Mouse (Mus musculus): ENCODE measurements around the gene Dazap2. TPM values are rescaled to one million over a fixed set of nuclear protein-coding genes. Genes with fewer than 3 reads are reported as not detected.

Gene Dazap2
- total and polyA plus RNA-seq, 3 experiments, result 100 to 341 (median 233) TPM

DNA sequence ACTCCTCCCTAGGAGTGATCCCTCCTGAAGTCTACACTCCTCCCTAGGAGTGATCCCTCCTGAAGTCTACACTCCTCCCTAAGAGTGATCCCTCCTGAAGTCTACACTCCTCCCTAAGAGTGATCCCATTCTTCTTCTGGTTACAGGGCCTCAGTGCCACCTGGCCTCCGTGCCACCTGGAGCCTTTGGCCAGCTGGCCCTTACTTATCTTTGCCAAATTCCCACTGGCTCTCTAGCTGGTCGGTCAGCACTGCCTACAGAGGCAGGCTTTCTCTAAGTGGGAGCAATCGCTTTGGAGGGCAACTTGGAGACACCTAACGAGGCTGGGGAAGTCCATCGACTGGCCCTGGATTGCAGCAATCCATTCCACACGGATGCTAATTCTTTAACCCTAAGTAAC is 31.0 kb downstream of the Dazap2 start:
- no peak for TF ChIP-seq CTCF (IDR thresholded peaks at IDR 0.05 in 2 of 3, conservative IDR thresholded peaks at IDR 0.05 in 1 of 3; ENCODE audit: control insufficient read depth in 1 of 3, insufficient read depth in 1 of 3, low read depth in 2 of 3, low read length in 3 of 3, poor library complexity in 1 of 3, severe bottlenecking in 1 of 3)
- no peak for TF ChIP-seq BHLHE40 (IDR thresholded peaks at IDR 0.05; ENCODE audit: borderline replicate concordance, low read depth, low read length)
- TF ChIP-seq GATA1 (IDR thresholded peaks at IDR 0.05; ENCODE audit: low read depth, low read length), result no peak
- H3K9ac ChIP-seq (ENCODE audit: control insufficient read depth, low read depth, low read length, poor library complexity, severe bottlenecking), result no peak overlapping the region
- H3K36me3 ChIP-seq (ENCODE audit: control insufficient read depth in 1 of 2, insufficient read depth in 2 of 2, low read length in 2 of 2), result peaks cover 0 to 25% of the 10 kb centered on the region in 2 experiments; a peak in 2 of 4 replicates
- no peaks in the 10 kb centered on the region for H3K79me2 ChIP-seq (ENCODE audit: control insufficient read depth, insufficient read depth, low read length, poor library complexity)
- DNase-seq (ENCODE audit: low read depth, low spot score), result no peak
- H3K4me1 ChIP-seq (ENCODE audit: control insufficient read depth in 1 of 2, insufficient read depth in 2 of 2, low read length in 2 of 2), result no peaks in the 10 kb centered on the region
- no peak overlapping the region for H3K4me3 ChIP-seq (ENCODE audit: control insufficient read depth in 1 of 2, insufficient read depth in 1 of 2, low read depth in 2 of 2, low read length in 2 of 2)
- no peaks in the 10 kb centered on the region for H3K27me3 ChIP-seq (ENCODE audit: control insufficient read depth in 1 of 2, insufficient read depth in 2 of 2, low read length in 2 of 2)
- H3K9me3 ChIP-seq (replicated peaks; ENCODE audit: insufficient read depth, low read length), result no peaks in the 10 kb centered on the region
- no peak overlapping the region for H3K27ac ChIP-seq (ENCODE audit: control insufficient read depth, low read depth, low read length)

DNA sequence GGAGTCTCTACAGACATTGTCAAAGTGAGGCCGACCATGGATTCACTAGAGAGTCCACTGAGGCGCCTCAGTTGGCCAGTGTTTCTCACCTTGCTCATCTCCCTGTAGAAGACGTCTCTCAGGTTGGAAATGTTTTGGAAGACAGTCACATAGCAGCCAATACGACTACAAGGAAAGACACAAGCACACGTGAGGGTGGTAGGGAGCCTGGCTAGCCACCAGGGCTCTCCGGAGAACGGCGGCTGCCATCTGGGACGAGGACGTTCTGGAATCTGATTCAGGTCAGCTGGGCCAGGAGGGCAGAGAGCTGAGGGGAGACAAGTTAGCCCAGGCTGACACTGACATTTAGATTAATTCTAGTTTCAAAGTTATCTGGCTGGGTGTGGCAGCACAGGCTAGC is 35.0 kb downstream of the Dazap2 start:
- peaks cover 0 to 25% of the 10 kb centered on the region in 2 experiments; a peak in 2 of 4 replicates for H3K36me3 ChIP-seq (ENCODE audit: control insufficient read depth in 1 of 2, insufficient read depth in 2 of 2, low read length in 2 of 2)
- H3K27me3 ChIP-seq (ENCODE audit: control insufficient read depth in 1 of 2, insufficient read depth in 2 of 2, low read length in 2 of 2), result no peaks in the 10 kb centered on the region
- DNase-seq (ENCODE audit: low read depth, low spot score), result no peak

DNA sequence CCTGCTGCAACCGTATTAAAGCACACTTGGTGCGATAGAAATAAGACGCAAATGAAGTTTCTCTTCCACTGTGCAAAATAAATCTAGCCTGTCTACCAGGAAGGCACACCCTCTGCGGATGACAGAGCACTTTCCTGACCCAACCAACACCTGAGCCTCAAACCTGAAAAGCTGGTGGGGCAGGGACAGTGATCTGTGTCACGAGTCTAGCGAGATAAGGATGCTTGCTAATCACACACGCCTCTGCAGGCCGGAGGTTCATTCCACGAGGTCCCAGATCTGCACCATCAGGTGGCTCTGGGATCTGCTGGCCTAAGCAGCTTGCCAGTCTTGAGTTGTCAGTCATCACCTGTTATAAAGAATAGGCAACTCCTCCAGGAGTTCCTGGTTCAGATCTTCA is 36.5 kb downstream of the Dazap2 start:
- Histone ChIP-seq H3K79me2 (ENCODE audit: control insufficient read depth, insufficient read depth, low read length, poor library complexity) (no peaks in the 10 kb centered on the region), H3K27me3 (ENCODE audit: control insufficient read depth in 1 of 2, insufficient read depth in 2 of 2, low read length in 2 of 2) (no peaks in the 10 kb centered on the region), H3K36me3 (ENCODE audit: control insufficient read depth in 1 of 2, insufficient read depth in 2 of 2, low read length in 2 of 2) (peaks cover 0 to 26% of the 10 kb centered on the region in 2 experiments; a peak in 2 of 4 replicates), H3K27ac (ENCODE audit: control insufficient read depth, low read depth, low read length) (no peak overlapping the region), H3K9ac (ENCODE audit: control insufficient read depth, low read depth, low read length, poor library complexity, severe bottlenecking) (no peak overlapping the region), H3K4me3 (ENCODE audit: control insufficient read depth in 1 of 2, insufficient read depth in 1 of 2, low read depth in 2 of 2, low read length in 2 of 2) (no peak overlapping the region), H3K9me3 (replicated peaks; ENCODE audit: insufficient read depth, low read length) (no peaks in the 10 kb centered on the region), H3K4me1 (ENCODE audit: control insufficient read depth in 1 of 2, insufficient read depth in 2 of 2, low read length in 2 of 2) (no peaks in the 10 kb centered on the region; a peak in 1 of 4 replicates)
- no peak for TF ChIP-seq MAFK (IDR thresholded peaks at IDR 0.05; ENCODE audit: borderline replicate concordance, low read depth, low read length)
- no peak for TF ChIP-seq MAX (IDR thresholded peaks at IDR 0.05; ENCODE audit: low read length)
- TF ChIP-seq MAZ (IDR thresholded peaks at IDR 0.05; ENCODE audit: low read depth, low read length), result no peak
- TF ChIP-seq KAT2A (conservative IDR thresholded peaks at IDR 0.05; ENCODE audit: low read depth, low read length), result no peak
- no peak for DNase-seq (ENCODE audit: low read depth, low spot score)

More for the DNA sequence above, 35.0 kb downstream of the Dazap2 start:
- Histone ChIP-seq H3K4me1 (ENCODE audit: control insufficient read depth in 1 of 2, insufficient read depth in 2 of 2, low read length in 2 of 2) (no peaks in the 10 kb centered on the region; a peak in 1 of 4 replicates), H3K9me3 (replicated peaks; ENCODE audit: insufficient read depth, low read length) (no peaks in the 10 kb centered on the region), H3K79me2 (ENCODE audit: control insufficient read depth, insufficient read depth, low read length, poor library complexity) (no peaks in the 10 kb centered on the region), H3K27ac (ENCODE audit: control insufficient read depth, low read depth, low read length) (no peak overlapping the region), H3K9ac (ENCODE audit: control insufficient read depth, low read depth, low read length, poor library complexity, severe bottlenecking) (no peak overlapping the region), H3K4me3 (ENCODE audit: control insufficient read depth in 1 of 2, insufficient read depth in 1 of 2, low read depth in 2 of 2, low read length in 2 of 2) (no peak overlapping the region)
- TF ChIP-seq TCF12 (IDR thresholded peaks at IDR 0.05; ENCODE audit: low read depth, low read length) (no peak), POLR2AphosphoS5 (IDR thresholded peaks at IDR 0.05; ENCODE audit: borderline replicate concordance, low read depth, low read length) (no peak), MAX (IDR thresholded peaks at IDR 0.05; ENCODE audit: low read length) (no peak), ZC3H11A (IDR thresholded peaks at IDR 0.05; ENCODE audit: low read depth, low read length) (no peak), KAT2A (conservative IDR thresholded peaks at IDR 0.05; ENCODE audit: low read depth, low read length) (no peak), MYC (IDR thresholded peaks at IDR 0.05; ENCODE audit: low read depth, low read length) (no peak), ETS1 (IDR thresholded peaks at IDR 0.05; ENCODE audit: low read depth, low read length) (no peak), NRF1 (IDR thresholded peaks at IDR 0.05; ENCODE audit: insufficient read depth, low read depth, low read length, poor library complexity, severe bottlenecking) (no peak), JUND (IDR thresholded peaks at IDR 0.05; ENCODE audit: low read depth, low read length) (no peak), USF1 (IDR thresholded peaks at IDR 0.05; ENCODE audit: low read depth, low read length) (no peak), MAFK (IDR thresholded peaks at IDR 0.05; ENCODE audit: borderline replicate concordance, low read depth, low read length) (no peak), POLR2AphosphoS2 (IDR thresholded peaks at IDR 0.05; ENCODE audit: low read length) (no peak), ZNF384 (IDR thresholded peaks at IDR 0.05; ENCODE audit: low read depth, low read length) (no peak), SIN3A (IDR thresholded peaks at IDR 0.05; ENCODE audit: low read length) (no peak), HCFC1 (IDR thresholded peaks at IDR 0.05; ENCODE audit: low read depth, low read length) (no peak), MYB (IDR thresholded peaks at IDR 0.05; ENCODE audit: low read depth, low read length) (no peak), NELFE (IDR thresholded peaks at IDR 0.05; ENCODE audit: low read depth, low read length) (no peak), CTCF (IDR thresholded peaks at IDR 0.05 in 2 of 3, conservative IDR thresholded peaks at IDR 0.05 in 1 of 3; ENCODE audit: control insufficient read depth in 1 of 3, insufficient read depth in 1 of 3, low read depth in 2 of 3, low read length in 3 of 3, poor library complexity in 1 of 3, severe bottlenecking in 1 of 3) (no peak), GABPA (IDR thresholded peaks at IDR 0.05; ENCODE audit: low read depth, low read length) (no peak)

All from MEL (cell line).